Mouse (Mus musculus): Measurements from ENCODE around the gene Gm20388.

DNA sequence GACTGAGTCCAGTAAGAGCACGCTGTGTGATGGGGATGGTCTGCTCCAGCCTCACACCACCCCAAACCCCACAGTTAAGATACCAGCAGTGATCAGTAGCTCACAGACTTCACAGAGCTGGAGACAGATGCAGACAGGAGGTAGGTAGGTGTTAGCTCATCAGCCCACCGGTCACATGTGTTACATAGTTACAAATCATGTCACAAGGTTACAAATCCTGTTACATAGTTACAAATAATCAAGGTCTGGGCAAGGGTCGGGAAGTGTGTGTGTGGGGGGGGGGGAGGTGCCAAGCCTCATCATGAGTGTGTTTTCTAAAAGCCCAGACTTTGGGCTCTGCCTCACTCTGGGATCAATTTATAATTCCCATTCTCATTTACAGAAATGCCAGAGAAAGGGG lies 4450.3 kb downstream of the Gm20388 start:
- no peak for TF ChIP-seq MAFK (IDR thresholded peaks at IDR 0.05; ENCODE audit: insufficient read depth, low read depth, low read length)
- no peak for TF ChIP-seq ZC3H11A (IDR thresholded peaks at IDR 0.05; ENCODE audit: borderline replicate concordance, low read depth, low read length)
- no peak for TF ChIP-seq ZNF384 (IDR thresholded peaks at IDR 0.05; ENCODE audit: low read depth, low read length)
- no peak for TF ChIP-seq HCFC1 (IDR thresholded peaks at IDR 0.05; ENCODE audit: borderline replicate concordance, insufficient read depth, low read length)
